Mouse (Mus musculus) cerebellum, postnatal 4 days (tissue): ENCODE measurements around the gene Cyp2c68.
"Not testable (repeated sequence)": the region's sequence is repeated elsewhere in the genome, so short reads cannot be mapped to it uniquely, and the experiment has no call there.

Experiments used
- DNase-seq, 2 experiments: peaks; one replicate each; pipeline ENCODE4 v3.0.0; 2022; ENCODE audit warnings: low spot score in 2 of 2, mixed read lengths in 1 of 2

Cyp2c68 gene

DNA sequence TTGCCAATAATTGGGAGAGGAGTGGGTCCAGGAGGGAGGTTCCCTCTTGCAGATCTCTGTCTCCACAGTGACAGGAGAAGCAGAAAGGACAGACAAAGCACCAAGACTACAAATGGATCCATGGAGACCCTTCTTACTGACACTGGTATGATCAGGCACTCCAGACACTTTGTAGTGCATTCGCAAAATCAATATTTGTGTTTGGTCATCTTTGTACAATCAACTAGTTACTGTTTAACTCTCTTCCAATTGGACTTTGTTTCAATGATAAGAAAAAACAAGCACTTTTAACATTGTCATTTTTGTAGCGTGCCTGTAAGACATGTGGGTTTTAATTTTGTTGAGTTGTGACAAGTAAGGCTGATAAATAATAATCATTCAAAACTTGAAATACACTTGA is at the start of gene Cyp2c68:
Cyp2c68 (minus strand) TSS at position 135 of the 400 bp plus-strand sequence.
- DNase-seq = no peak

DNA sequence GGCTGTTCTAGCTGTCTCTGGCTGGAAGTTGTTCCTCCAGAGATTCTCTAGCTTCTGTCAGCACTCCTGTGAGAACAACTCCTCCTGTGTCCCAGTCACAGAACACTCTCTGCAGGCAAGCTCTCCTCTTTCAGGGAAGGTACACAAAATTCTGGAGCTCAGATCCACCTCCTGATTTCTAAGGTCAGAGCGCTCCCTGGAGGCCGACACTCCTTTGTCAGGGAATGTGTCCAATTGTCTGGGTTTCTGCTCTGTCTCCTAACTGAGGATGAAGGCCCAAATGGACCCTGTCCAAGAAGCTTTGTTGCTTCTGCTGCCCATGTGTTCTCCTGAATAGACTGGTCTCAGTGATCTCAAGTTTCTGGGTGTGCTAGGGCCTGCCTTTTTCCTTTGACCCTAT is 44.6 kb upstream of the Cyp2c68 start:
- not testable (repeated sequence) for DNase-seq

DNA sequence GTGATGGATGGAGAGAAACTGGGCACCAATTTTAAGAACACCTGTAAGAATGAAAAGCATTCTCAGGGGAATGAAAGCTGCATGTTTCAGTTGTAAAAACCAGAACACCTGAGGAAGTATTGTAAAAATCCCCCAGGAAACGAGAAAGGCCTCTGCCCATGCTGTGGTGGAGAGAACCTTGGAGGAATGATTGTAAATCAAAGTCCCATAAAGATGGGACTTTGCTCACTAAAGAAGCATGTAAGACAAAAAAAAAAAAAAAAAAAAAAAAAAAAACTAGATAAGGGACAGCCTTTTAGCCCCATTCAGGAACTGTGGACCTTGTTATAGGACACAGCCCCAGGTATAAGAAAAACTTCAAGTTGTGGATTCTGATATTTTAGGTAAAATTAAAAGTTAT is 4.5 kb upstream of the Cyp2c68 start:
- no peak for DNase-seq

DNA sequence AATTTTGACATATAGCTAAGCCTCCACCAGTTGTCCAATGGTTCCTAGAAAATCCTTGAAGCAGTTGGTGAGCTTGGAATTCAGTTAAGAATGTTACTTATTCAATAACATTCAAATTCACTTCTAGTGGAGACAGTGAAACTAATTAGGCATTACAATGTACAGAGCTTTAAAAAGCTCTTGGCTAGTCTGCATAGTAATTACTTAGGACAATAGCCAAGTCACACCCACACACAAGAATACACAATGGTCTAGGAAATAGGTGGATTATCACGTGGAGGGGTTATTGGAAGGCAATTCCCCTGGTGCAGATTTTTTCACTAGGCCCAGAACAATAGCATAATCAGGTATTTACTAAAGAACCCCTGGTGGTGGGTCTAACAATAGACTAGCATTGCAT is 3.5 kb upstream of the Cyp2c68 start:
- not testable (repeated sequence) for DNase-seq

DNA sequence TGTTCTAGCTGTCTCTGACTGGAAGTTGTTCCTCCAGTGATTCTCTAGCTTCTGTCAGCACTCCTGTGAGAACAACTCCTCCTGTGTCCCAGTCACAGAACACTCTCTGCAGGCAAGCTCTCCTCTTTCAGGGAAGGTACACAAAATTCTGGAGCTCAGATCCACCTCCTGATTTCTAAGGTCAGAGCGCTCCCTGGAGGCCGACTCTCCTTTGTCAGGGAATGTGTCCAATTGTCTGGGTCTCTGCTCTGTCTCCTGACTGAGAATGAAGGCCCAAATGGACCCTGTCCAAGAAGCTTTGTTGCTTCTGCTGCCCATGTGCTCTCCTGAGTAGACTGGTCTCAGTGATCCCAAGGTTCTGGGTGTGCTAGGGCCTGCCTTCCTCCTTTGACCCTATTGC is 29.7 kb downstream of the Cyp2c68 start:
- not testable (repeated sequence) for DNase-seq

DNA sequence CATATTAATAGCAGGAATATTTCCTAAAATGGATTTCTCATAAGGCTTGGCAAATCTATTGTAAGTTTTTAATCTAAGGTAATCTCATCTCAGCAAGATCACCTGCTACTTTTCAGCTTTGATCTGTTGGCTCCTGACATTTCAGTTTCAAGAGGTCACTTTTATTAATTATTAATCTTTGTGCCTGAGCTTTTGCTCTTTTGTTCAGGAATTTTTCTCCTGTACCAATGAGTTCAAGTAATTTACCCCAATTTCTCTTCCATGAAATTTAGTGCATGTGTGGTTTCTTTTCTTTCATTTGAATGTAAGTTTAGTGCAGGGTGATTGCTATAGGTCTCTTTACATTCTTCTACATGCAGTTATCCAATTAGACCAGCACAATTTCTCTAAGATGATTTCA is 75.2 kb downstream of the Cyp2c68 start:
- not testable (repeated sequence) for DNase-seq

DNA sequence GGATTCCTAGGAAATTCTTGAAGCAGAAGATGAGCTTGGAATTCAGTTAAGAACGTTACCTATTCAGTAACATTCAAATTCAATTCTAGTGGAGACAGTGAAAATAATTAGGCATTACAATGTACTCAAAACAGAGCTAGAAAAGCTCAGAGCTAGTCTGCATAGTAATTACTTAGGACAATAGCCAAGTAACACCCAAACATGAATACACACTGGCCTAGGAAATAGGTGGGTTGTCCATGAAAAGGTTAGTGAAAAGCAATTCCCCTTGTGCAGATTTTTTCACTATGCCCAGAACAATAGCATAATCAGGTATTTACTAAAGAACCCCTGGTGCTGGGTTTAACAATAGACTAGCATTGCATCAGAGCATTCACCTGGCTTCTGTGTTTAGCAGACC is 88.5 kb downstream of the Cyp2c68 start:
- DNase-seq = no peak

DNA sequence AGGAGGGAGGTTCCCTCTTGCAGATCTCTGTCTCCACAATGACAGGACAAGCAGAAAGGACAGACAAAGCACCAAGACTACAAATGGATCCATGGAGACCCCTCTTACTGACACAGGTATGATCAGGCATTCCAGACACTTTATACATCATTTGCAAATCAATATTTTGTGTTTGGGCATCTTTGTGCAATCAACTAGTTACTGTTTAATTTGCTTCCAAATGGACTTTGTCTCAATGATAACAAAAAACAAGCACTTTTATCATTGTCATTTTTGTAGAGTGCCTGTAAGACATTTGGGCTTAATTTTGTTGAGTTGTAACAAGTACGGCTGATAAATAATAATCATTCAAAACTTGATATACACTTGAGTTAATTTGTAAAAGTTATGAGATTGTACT is 91.9 kb downstream of the Cyp2c68 start, which contains the start of gene Cyp2c67:
Cyp2c67 (minus strand) TSS at position 114 of the 400 bp plus-strand sequence.
- DNase-seq = no peak

DNA sequence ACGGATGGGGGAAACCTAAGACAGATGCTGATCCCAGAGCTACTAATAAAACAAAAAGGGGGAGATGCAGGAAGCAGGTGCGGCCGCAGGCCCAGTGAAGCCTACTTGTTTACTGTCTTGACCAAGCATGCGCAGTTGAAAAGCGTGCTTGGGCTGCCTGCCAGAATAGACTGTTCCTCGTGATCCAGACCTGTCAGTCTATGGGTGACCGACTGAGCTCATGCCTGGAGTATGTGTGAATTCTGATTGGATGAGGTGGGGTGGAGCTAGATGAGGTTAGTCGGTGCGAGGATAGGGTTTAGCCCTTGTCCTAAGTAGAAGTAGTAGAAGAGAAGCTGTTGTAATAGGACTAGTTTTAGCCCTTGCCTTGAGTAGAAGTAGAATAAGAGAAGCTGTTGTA is 93.3 kb downstream of the Cyp2c68 start:
- DNase-seq = no peak

DNA sequence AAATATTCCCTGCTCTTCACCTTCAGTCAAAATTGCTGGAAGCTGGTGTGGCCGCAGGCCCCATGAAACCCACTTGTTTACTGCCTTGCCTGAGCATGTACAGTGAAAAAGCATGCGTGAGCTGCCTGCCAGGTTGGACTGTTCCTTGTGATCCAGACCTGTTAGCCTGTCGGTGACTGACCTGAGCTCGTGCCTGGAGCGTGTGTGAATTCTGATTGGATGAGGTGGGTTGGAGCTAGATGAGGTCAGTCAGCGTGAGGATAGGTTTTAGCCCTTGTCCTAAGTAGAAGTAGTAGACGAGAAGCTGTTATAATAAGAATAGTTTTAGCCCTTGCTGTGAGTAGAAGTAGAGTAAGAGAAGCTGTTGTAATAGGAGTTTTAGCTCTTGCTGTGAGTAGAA is 96.3 kb downstream of the Cyp2c68 start:
- not testable (repeated sequence) for DNase-seq
